Mouse (Mus musculus): ENCODE data around the gene Serpina3c. TPM values are rescaled to one million over a fixed set of nuclear protein-coding genes. Genes with fewer than 3 reads are reported as not detected.

Gene Serpina3c
- polyA plus RNA-seq, 1 experiment from 2014 or later = 0.04 TPM

DNA sequence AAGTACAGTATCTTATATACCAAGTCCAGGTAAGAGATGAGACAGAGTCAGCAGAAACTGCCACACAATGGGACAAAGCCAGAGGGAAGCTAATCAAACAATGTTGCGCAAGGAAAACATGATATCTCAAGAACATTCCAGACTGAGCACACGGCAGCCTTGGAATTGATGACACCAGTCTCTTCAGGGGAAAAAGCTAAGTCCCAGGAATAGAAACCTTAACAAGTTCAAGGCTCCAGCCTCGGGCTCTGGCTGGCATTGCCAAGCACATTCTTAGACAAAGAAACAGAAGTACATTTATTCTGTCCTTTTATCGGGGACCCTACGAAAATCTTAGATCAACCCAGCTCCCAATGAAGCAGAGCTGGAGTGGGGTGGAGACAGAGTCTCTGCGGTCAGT, 52.9 kb downstream of the Serpina3c start, which contains the start of gene Serpina5:
Serpina5 (plus strand) TSS at position 346 of the 400 bp plus-strand sequence.
- H3K4me1 ChIP-seq (ENCODE audit: control insufficient read depth, low read depth, low read length) = no peaks in the 10 kb centered on the region; the same call in 1 of the 2 replicates
- 72% methylated on average over 6 of the region's 6 CpGs for WGBS (ENCODE audit: insufficient replicate concordance)
- no peak within 1 kb of the TSS for H3K4me3 ChIP-seq (ENCODE audit: low read depth, low read length)
- no peaks in the 10 kb centered on the region for H3K27me3 ChIP-seq (ENCODE audit: control insufficient read depth, insufficient read depth, low read depth, low read length)
- H3K9ac ChIP-seq (ENCODE audit: low read depth, low read length) = no peak within 1 kb of the TSS
- H3K36me3 ChIP-seq (ENCODE audit: control insufficient read depth, insufficient read depth) = no peaks in the 10 kb centered on the region
- no peak for ATAC-seq (ENCODE audit: low read depth)
- no peak within 1 kb of the TSS for H3K4me2 ChIP-seq (ENCODE audit: low read depth, low read length)
- H3K27ac ChIP-seq (ENCODE audit: low read length) = no peak within 1 kb of the TSS
- H3K9me3 ChIP-seq (replicated peaks; ENCODE audit: control insufficient read depth, low read length) = no peaks in the 10 kb centered on the region

Other genes starting within 250 kb of the Serpina3c start
- 574 and 660 TPM in 2 replicates for gene Serpina1c, start 249.0 kb downstream of the Serpina3c start, polyA plus RNA-seq (2015; fragmentation: Nextera tagmentation; extraction: Ambion mirVana)
- 582 and 639 TPM in 2 replicates for gene Serpina1e, start 194.9 kb downstream of the Serpina3c start, polyA plus RNA-seq (2015; fragmentation: Nextera tagmentation; extraction: Ambion mirVana)
- 23.6 and 23.7 TPM in 2 replicates for gene Serpina11, start 163.9 kb downstream of the Serpina3c start, polyA plus RNA-seq (2015; fragmentation: Nextera tagmentation; extraction: Ambion mirVana)
- not detected in 2 replicates for gene Serpina9, start 140.1 kb downstream of the Serpina3c start, polyA plus RNA-seq (2015; fragmentation: Nextera tagmentation; extraction: Ambion mirVana)
- gene Serpina12, start 109.4 kb downstream of the Serpina3c start, polyA plus RNA-seq (2015; fragmentation: Nextera tagmentation; extraction: Ambion mirVana) = 0.07 TPM in 1 of 2 replicates, not detected in the other
- gene Serpina5, start 52.8 kb downstream of the Serpina3c start, polyA plus RNA-seq (2015; fragmentation: Nextera tagmentation; extraction: Ambion mirVana) = 0.09 and 0.13 TPM in 2 replicates
- gene Serpina3a, start 41.1 kb downstream of the Serpina3c start, polyA plus RNA-seq (2015; fragmentation: Nextera tagmentation; extraction: Ambion mirVana) = not detected in 2 replicates
- 0.17 and 0.23 TPM in 2 replicates for gene Serpina3b, start 25.9 kb downstream of the Serpina3c start, polyA plus RNA-seq (2015; fragmentation: Nextera tagmentation; extraction: Ambion mirVana)
- gene Serpina3f, start 60.7 kb upstream of the Serpina3c start, polyA plus RNA-seq (2015; fragmentation: Nextera tagmentation; extraction: Ambion mirVana) = 0.27 and 0.28 TPM in 2 replicates
- gene Serpina3g, start 82.4 kb upstream of the Serpina3c start, polyA plus RNA-seq (2015; fragmentation: Nextera tagmentation; extraction: Ambion mirVana) = 1.9 and 2.7 TPM in 2 replicates
- 0.16 and 0.35 TPM in 2 replicates for gene Serpina3i, start 109.3 kb upstream of the Serpina3c start, polyA plus RNA-seq (2015; fragmentation: Nextera tagmentation; extraction: Ambion mirVana)
- gene Serpina3j, start 160.7 kb upstream of the Serpina3c start, polyA plus RNA-seq (2015; fragmentation: Nextera tagmentation; extraction: Ambion mirVana) = not detected in 2 replicates
- gene Serpina3k, start 184.6 kb upstream of the Serpina3c start, polyA plus RNA-seq (2015; fragmentation: Nextera tagmentation; extraction: Ambion mirVana) = not detected in 2 replicates
- gene Serpina3m, start 184.6 kb upstream of the Serpina3c start, polyA plus RNA-seq (2015; fragmentation: Nextera tagmentation; extraction: Ambion mirVana) = 0.11 and 0.14 TPM in 2 replicates

Measured in liver, embryonic 16.5 days (tissue).